Mouse (Mus musculus) heart, adult 2 months (tissue): Measurements from ENCODE around the gene Nupr1l.

ENCODE experiments used
- CTCF ChIP-seq: fragments of 200-600 bp; IDR thresholded peaks from 2 replicates; pipeline ENCODE4 v1.8.1; 2022; ENCODE audit warnings: antibody characterized with exemption, mild to moderate bottlenecking, moderate library complexity
- EP300 ChIP-seq: fragments of 200-500 bp; IDR thresholded peaks from 2 replicates; pipeline ENCODE4 v1.6.1; 2011; ENCODE audit warnings: low read depth, low read length, control low read depth; ENCODE audit not compliant: insufficient read depth
- POLR2A ChIP-seq: fragments of 200-500 bp; IDR thresholded peaks from 2 replicates; pipeline ENCODE4 v1.6.1; 2011; ENCODE audit warnings: mild to moderate bottlenecking, low read depth, low read length, control low read depth; ENCODE audit not compliant: insufficient read depth

DNA sequence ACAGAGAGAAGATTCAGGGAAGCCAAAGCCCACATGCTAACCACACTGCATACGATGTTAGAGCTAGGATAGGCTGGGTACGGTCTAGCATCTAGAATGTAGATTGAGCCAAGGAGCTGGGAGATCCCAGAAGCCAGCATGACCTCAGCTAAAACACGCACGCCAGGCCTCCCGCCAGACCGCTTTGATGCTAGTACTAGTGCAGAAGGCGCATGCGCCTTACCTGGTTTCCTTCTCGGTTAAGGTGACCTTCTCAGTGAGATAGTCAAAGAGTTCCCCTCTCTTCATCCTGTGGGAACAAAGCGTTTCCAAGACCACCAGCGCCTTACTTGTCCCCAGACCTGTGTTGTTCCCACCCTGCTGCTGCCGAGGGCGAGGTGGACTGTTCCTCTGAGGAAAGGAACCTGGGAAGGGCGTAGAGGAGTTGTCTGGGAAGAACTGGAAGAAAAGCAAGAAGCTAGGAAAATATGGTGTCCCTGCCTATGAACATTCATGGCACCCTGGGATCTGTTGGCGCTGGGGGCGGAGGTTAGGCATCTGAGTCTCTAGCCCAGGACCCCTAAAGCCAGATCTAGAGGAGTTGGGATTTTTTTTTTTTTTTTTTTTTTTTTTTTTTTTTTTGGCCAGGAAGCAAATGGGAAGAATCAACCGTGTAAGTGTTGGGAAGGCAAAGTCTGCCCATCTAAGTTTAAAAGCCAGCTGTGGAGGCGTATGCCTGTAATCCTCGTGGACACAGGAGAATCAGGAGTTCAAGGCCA, 38.9 kb upstream of the Nupr1l start:
- TF ChIP-seq CTCF (no peak), EP300 (no peak), POLR2A (no peak)
